Mouse (Mus musculus): ENCODE results near the gene Plcd4.

Plcd4 gene

GRCm38 (mm10) chr1:74600501-74601266 lies 58.0 kb downstream of the Plcd4 start:
- no peak for DNase-seq

- peak; percentile 83 for DNase-seq
Measured at GRCm38 (mm10) chr1:74601267-74601962, 58.7 kb downstream of the Plcd4 start, which contains the start of the genes Rnf25 and Stk36. Gene Rnf25 (minus strand): TSS chr1:74601397. Gene Stk36 (plus strand): TSS chr1:74601445.

Data from right cerebral cortex, postnatal 14 days (tissue).